Mouse (Mus musculus) heart, adult 2 months (tissue): ENCODE data around the gene Paox.

Source experiments
- CTCF ChIP-seq: fragments of 200-600 bp; IDR thresholded peaks from 2 replicates; pipeline ENCODE4 v1.8.1; 2022; ENCODE audit warnings: antibody characterized with exemption, mild to moderate bottlenecking, moderate library complexity
- EP300 ChIP-seq: fragments of 200-500 bp; IDR thresholded peaks from 2 replicates; pipeline ENCODE4 v1.6.1; 2011; ENCODE audit warnings: low read depth, low read length, control low read depth; ENCODE audit not compliant: insufficient read depth
- POLR2A ChIP-seq: fragments of 200-500 bp; IDR thresholded peaks from 2 replicates; pipeline ENCODE4 v1.6.1; 2011; ENCODE audit warnings: mild to moderate bottlenecking, low read depth, low read length, control low read depth; ENCODE audit not compliant: insufficient read depth

- TF ChIP-seq EP300 (no peak), CTCF (no peak), POLR2A (no peak)
These were observed 38.2 kb downstream of the Paox start for GRCm38 (mm10) chr7:140153829-140154217.
